Mouse (Mus musculus) layer of hippocampus, adult 9-11 months (tissue): ENCODE measurements around the gene Sigmar1.

Experiments
- DNase-seq: peaks from one replicate; pipeline ENCODE4 v3.0.0; 2022

Sigmar1 gene

GRCm38 (mm10) chr4:41754797-41755337, 1.1 kb downstream of the Sigmar1 start, which contains the start of gene Galt:
Gene Galt (plus strand): TSS chr4:41755228.
- DNase-seq = no peak

- DNase-seq = no peak
Measured at GRCm38 (mm10) chr4:41745021-41745420, 10.9 kb downstream of the Sigmar1 start.

GRCm38 (mm10) chr4:41744131-41744530, 11.8 kb downstream of the Sigmar1 start:
- no peak for DNase-seq

- peak; percentile 95 for DNase-seq
Measured at GRCm38 (mm10) chr4:41741158-41741560, 14.8 kb downstream of the Sigmar1 start.

GRCm38 (mm10) chr4:41740380-41741157, 15.4 kb downstream of the Sigmar1 start:
- peak; percentile 82 for DNase-seq

- no peak for DNase-seq
Measured at GRCm38 (mm10) chr4:41739260-41739659, 16.7 kb downstream of the Sigmar1 start.

- no peak for DNase-seq
Measured at GRCm38 (mm10) chr4:41738256-41738603, 17.7 kb downstream of the Sigmar1 start.

- DNase-seq = peak; percentile 78
Measured at GRCm38 (mm10) chr4:41737602-41738255, 18.2 kb downstream of the Sigmar1 start.

- DNase-seq = no peak
Measured at GRCm38 (mm10) chr4:41731052-41731765, 24.7 kb downstream of the Sigmar1 start, which contains the start of gene Arid3c. Gene Arid3c (minus strand): TSS chr4:41731142.

GRCm38 (mm10) chr4:41726826-41727621, 28.9 kb downstream of the Sigmar1 start:
- DNase-seq = no peak

- peak; percentile 97 for DNase-seq
Measured at GRCm38 (mm10) chr4:41722918-41723351, 33.0 kb downstream of the Sigmar1 start, which contains the start of gene Dctn3. Gene Dctn3 (minus strand): TSS chr4:41723170.

- no peak for DNase-seq
Measured at GRCm38 (mm10) chr4:41716834-41717233, 39.1 kb downstream of the Sigmar1 start.

GRCm38 (mm10) chr4:41715596-41715995, 40.4 kb downstream of the Sigmar1 start:
- peak; percentile 55 for DNase-seq

- DNase-seq = no peak
Measured at GRCm38 (mm10) chr4:41715082-41715481, 40.9 kb downstream of the Sigmar1 start.

GRCm38 (mm10) chr4:41714276-41714675, 41.7 kb downstream of the Sigmar1 start:
- peak; percentile 71 for DNase-seq

GRCm38 (mm10) chr4:41713197-41714067, 42.5 kb downstream of the Sigmar1 start, which contains the start of gene Rpp25l:
Gene Rpp25l (minus strand): TSS chr4:41713534.
- DNase-seq = peak; percentile 76

GRCm38 (mm10) chr4:41712421-41713196, 43.3 kb downstream of the Sigmar1 start:
- no peak for DNase-seq

- peak; percentile 48 for DNase-seq
Measured at GRCm38 (mm10) chr4:41711705-41712375, 44.1 kb downstream of the Sigmar1 start.

GRCm38 (mm10) chr4:41710229-41710628, 45.7 kb downstream of the Sigmar1 start:
- DNase-seq = no peak
